Mouse (Mus musculus) E14TG2a.4 (cell line): ENCODE measurements around the gene Nup93.

ENCODE experiments used
- CTCF ChIP-seq: conservative IDR thresholded peaks from 2 replicates; pipeline ENCODE4 v1.5.1; 2014; ENCODE audit warnings: low read length
- NANOG ChIP-seq: IDR thresholded peaks from 2 replicates; pipeline ENCODE4 v1.6.1; 2014; ENCODE audit warnings: borderline replicate concordance, low read length, mixed read lengths
- POU5F1 ChIP-seq: IDR thresholded peaks from 2 replicates; pipeline ENCODE4 v1.6.1; 2014; ENCODE audit warnings: low read length, borderline replicate concordance

DNA sequence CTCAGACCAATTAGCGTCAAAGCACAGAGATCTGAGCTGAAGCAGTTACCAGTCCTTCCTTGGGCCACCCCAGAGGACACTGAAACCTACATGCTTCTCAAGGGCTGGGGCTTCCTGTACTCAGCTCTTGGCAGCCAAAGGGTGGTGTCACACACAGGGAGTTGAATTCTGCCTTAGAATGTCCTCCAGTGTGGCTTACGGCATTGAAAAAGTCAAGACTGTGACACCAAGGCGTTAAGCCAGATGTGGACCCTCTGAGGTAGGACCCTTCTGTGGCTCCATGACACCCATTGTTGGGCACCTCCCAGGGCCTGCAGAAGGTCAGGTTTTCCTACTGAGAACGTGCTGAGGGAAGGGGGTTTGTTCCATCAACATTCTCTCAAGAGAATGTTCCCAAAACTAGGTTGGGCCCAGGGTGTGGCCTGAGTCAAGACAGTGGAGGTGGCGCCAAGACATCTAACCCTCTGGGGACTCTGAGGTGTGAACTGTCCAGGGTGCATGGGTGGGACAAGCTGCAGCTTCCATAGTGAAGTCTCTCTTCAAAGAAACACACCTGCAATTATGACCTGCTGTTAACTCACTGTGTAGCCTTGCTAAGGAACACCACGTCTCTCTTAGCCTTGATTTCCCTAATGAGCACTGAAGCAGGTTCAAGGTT lies 147.5 kb downstream of the Nup93 start:
- no peak for TF ChIP-seq CTCF
- no peak for TF ChIP-seq POU5F1
- no peak for TF ChIP-seq NANOG
